Mouse (Mus musculus): ENCODE data around the gene Slc6a16.

Gene Slc6a16

DNA sequence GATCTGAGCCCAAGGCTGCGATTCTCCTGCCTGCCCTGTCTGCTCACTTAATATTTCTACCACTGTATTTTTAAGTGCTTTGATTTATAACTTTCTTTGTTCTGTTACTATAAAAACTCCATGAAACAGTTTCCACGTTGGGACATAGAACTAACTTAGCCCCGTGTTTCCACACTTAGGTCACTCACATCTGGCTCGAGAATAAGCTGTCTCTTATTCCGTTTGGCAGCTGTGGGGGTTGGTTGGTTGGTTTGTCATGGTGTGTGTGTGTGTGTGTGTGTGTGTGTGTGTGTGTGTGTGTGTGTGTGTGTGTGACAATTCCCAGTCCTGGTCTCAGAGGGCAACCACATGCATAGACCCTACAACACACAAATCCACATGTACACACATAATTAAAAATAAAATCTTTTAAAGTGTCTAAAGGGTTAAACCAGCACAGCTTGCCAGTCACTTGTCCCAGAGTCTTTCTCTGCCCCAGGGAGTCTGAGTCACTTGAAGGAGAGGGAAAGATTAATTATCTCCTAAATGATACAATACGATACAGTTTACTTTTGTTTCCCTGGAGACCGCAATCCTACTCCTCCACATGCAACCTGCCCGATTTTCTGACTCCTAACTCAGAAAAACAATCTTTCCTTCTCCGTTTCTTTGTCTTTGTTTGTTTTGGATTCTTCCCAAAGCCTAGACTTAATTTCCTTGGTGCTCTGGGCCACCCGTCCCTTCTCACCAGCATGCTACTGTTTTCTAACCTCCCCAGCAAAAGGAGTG lies 72.0 kb downstream of the Slc6a16 start:
- DNase-seq (ENCODE audit: low spot score), result no peak

DNA sequence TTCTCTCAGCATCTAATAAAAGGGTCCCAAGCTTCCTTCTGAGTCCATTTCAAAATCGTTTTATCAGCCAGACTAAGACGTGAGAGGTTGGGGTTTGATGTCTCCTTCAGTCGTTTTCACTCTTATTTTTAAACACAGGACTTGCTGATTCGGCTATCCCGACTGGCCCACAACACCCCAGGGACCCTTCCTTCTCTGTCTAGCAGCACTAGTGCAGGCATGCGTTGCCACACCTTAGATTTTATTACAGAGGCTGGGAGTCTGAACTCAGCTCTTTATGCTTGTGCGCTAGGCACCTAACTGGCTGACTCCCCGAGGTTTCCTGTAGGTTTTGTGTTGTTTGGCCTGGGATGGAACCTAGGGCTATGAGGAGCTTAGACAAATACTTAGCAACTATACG lies 72.6 kb downstream of the Slc6a16 start:
- no peak for DNase-seq (ENCODE audit: low spot score)

DNA sequence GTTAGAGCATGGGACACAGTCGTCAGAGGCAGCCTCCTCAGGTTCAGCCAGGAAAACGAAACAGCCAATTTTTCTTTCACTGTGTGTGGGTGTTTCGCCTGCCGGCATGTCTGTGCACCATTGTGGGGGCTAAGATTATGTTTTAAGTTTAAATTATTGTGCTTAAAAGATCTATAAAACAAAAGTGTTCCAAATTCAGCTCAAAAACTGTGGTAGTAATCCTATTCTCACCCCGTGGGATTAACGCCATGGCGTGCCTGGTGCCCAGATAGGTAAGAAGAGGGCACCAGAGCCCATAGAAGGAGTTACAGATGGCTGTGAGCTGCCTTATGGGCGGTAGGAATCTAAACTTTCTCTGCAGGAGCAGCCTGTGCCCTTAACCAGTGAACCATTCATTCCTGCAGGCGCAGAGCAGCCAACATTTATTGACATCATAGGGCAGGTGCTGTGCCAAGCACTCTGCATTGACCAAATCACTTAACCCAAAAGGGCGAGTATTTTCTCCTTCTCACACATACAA lies 74.4 kb downstream of the Slc6a16 start:
- no peak for DNase-seq (ENCODE audit: low spot score)

DNA sequence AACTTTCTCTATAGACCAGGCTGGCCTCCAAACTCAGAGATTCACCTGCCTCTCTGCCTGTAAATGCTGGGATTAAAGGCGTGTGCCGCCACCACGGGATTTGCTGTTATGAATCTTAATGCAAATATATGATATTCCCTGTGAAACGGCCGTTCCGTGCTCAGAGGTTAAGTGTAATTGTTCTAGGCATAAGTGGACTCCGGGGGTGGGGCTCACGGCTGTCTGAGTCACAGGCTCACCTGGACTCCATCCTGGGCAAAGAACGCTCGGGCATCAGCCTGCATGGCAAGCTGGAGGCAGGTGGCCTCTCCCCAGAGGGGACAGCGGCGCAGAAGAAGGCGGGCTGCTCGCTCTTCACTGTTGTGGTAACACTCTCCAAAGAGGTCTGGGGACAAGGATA lies 75.7 kb downstream of the Slc6a16 start:
- DNase-seq (ENCODE audit: low spot score), result no peak

DNA sequence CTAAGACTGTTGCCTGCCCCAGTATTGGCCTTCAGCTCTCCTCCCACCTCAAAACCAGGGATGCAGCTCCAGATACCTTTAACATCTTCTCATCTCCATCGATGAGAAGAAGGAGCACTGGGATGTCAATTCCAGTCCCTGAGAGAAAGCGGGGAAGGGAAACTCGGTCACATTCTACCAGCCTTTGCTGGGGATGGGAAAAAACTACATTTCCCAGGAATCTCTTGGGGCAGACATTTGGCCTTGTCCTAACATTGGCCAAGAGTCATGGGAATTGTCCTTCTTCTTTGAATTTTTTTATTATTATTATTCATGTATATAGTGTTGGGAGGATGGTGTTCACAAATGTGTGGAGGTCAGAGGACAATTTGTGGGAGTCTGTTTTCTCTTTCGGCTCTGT lies 81.4 kb downstream of the Slc6a16 start:
- DNase-seq (ENCODE audit: low spot score), result no peak
